Mouse (Mus musculus): ENCODE results near the gene Bcorl1. TPM values are rescaled to one million over a fixed set of nuclear protein-coding genes. Genes with fewer than 3 reads are reported as not detected.
"Not testable (repeated sequence)": the region's sequence is repeated elsewhere in the genome, so short reads cannot be mapped to it uniquely, and the experiment has no call there.

Gene Bcorl1
- total RNA-seq, 2 experiments from 2014 or later, result 7.6 to 8.5 TPM

- intact Hi-C loops (cut with DNase I), result no loop called here
Measured at GRCm38 (mm10) chrX:48435477-48435900, 94.3 kb downstream of the Bcorl1 start.

GRCm38 (mm10) chrX:48436082-48436481, 94.9 kb downstream of the Bcorl1 start:
- intact Hi-C loops (cut with DNase I); DNase-seq: not testable (repeated sequence)

More at GRCm38 (mm10) chrX:48435477-48435900, 94.3 kb downstream of the Bcorl1 start:
- DNase-seq, result peak in 1 of 2 experiments; percentile 25

- intact Hi-C loops (cut with DNase I), result no loop called here
- DNase-seq, result no peak
Measured at GRCm38 (mm10) chrX:48439036-48439435, 97.9 kb downstream of the Bcorl1 start.

- intact Hi-C loops (cut with DNase I), result no loop called here
Measured at GRCm38 (mm10) chrX:48441548-48441947, 100.4 kb downstream of the Bcorl1 start.

DNA sequence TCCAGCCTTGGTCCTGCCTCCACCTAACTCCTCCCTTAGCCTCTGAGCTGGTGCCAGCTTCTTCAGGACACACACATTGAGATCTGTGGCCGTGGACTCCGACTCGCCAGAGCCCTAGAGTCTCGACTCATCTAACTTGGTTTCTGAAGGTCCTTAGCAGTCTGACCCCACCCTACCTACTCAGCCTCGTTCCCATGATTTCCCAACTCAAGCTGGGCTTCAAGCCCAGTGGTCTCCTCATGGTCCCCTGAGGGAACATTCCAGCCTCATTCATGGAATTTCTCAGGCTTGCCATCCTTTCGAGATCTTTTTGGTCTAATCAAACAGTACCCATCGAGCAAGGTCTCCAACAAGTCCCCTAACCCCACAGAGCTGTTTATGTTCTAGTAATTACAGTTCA, 100.8 kb downstream of the Bcorl1 start:
- intact Hi-C loops (cut with DNase I), result no loop called here
- DNase-seq, result peak; percentile 16 to 31

More at GRCm38 (mm10) chrX:48441548-48441947, 100.4 kb downstream of the Bcorl1 start:
- no peak for DNase-seq

DNA sequence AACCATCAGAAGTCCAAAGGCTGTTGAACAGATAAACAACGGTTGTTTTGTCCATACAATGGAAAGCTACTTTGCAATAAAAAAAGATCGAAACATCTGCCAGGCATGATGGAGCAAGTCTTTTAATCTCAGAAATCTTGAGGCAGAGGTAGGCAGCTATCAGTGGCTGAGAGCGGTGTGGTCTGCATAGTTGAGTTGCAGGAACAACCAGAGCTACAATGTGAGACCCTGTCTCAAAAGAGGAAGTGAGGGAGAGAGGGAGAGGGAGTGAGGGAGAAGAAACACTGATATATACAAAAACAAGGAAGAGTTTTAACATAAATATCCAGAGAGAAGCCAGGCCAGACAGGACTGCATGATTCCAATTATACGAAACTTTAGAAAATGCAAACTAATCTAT, 103.5 kb downstream of the Bcorl1 start:
- DNase-seq, result no peak
- intact Hi-C loops (cut with DNase I), result no loop called here

DNA sequence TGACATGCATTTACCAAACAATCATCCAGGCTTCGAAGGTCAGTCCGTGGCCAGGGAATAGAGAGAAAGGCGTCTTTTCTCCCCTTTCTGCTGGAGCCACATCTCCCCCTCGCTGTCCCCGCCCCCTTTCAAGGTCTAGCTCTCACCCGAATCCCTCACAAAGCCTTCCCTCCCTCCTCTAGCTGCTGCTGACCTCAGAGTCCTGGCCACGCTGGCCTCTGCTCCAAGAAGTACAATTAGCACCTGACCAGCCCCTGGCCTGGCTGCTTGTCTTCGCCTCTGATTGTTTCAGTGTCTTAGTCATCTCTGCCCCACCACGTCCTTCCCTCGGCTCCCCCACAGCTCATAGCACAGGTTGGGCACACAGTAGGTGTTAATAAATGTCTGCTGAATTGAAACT, 108.5 kb downstream of the Bcorl1 start:
- DNase-seq, result no peak
- intact Hi-C loops (cut with DNase I), result no loop called here

GRCm38 (mm10) chrX:48452231-48452890, 111.2 kb downstream of the Bcorl1 start:
- intact Hi-C loops (cut with DNase I), result no loop called here
- DNase-seq, result peak; percentile 18 to 43

- intact Hi-C loops (cut with DNase I), result no loop called here
- peak; percentile 28 to 54 for DNase-seq
Measured at GRCm38 (mm10) chrX:48452931-48453673, 111.9 kb downstream of the Bcorl1 start.

GRCm38 (mm10) chrX:48453736-48454494, 112.8 kb downstream of the Bcorl1 start:
- DNase-seq, result peak; percentile 75 to 76
- intact Hi-C loops (cut with DNase I), result no loop called here

DNA sequence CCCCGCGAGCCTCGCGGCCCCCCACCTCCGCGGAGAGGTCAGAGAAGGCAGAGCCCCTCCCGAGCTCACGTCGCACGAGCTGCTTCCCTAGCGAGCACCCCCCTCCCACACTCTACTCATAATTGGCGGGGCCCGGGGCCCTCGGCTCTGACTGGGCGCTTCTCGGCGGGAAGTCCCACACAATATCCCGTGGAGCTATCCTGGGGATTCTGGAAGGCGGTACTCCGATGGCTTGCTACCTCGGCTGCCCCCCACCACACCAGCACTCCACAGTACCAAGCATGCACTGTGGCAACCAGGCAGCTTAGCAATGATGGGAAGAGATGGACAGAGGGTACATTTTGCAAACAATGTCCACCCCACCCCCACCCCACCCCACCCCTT, 113.3 kb downstream of the Bcorl1 start:
- DNase-seq, result no peak
- intact Hi-C loops (cut with DNase I), result no loop called here

DNA sequence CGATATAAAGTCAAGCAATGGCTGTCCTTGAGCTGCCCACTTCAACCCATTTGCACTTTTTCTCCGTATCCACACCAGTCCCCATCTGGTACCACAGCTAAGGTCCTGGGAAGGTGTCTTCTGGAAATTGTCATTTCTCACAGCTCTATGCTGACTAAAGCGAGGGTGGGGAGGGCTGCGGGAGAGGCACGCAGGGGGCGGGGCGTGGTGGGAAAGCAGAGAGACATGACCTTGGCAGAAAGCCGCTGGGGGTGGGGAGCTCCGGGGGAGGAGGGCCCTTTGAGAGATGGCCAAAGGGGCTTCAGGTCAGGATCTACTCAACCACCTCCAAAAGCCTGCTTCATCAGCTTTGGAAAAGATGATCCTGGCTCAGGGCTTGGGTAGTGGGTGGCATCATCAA, 113.9 kb downstream of the Bcorl1 start:
- intact Hi-C loops (cut with DNase I), result no loop called here
- DNase-seq, result no peak

DNA sequence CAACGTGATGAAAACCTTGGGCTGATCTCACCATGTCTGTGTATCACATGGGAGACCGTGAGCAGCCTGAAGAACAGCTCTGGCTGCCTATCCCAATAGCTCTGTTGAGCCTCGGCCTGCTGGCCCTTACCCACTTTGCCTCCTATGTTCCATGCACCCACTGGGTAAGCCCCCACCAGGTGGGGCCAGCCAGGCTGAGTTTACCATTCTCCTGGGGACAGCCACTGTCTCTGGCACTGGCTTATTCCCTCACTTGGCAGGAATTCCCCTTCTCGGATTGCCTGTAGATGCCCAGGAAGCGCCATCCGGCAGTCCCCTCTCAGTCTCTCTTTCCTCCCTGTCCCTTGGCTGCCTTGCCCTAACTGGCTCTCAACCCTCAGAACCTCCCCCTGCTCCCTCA, 115.8 kb downstream of the Bcorl1 start:
- intact Hi-C loops (cut with DNase I), result no loop called here
- no peak for DNase-seq

Other genes starting within 250 kb of the Bcorl1 start
- gene Xpnpep2, start 232.6 kb upstream of the Bcorl1 start, total RNA-seq (2021), result 1 to 10 TPM; 1.6 to 2.8 TPM
- 1 to 10 TPM; 1.6 TPM for gene Sash3, start 194.9 kb upstream of the Bcorl1 start, total RNA-seq (2021)
- gene Zdhhc9, start 132.5 kb upstream of the Bcorl1 start, total RNA-seq (2021), result 10 to 100 TPM; 29.9 to 34.2 TPM
- 10 to 100 TPM; 13.8 to 18.8 TPM for gene Utp14a, start 84.5 kb upstream of the Bcorl1 start, total RNA-seq (2021)
- 1 to 10 TPM; 5.7 to 6.6 TPM for gene Elf4, start 121.8 kb downstream of the Bcorl1 start, total RNA-seq (2021)
- 100 to 1,000 TPM; 109 to 116 TPM for gene Aifm1, start 172.2 kb downstream of the Bcorl1 start, total RNA-seq (2021)
- under 1 TPM in 1 of 2 experiments, not detected in 1; 0.53 TPM for gene Rab33a, start 177.9 kb downstream of the Bcorl1 start, total RNA-seq (2021)